Mouse (Mus musculus): ENCODE data around the gene Gm20479. TPM values are rescaled to one million over a fixed set of nuclear protein-coding genes. Genes with fewer than 3 reads are reported as not detected.
A peak's percentile ranks its signal among the peaks of the same experiment; 100 is the strongest.

Gene Gm20479
- total and polyA plus RNA-seq, 3 experiments: 1.2 to 2.2 (median 1.9) TPM

DNA sequence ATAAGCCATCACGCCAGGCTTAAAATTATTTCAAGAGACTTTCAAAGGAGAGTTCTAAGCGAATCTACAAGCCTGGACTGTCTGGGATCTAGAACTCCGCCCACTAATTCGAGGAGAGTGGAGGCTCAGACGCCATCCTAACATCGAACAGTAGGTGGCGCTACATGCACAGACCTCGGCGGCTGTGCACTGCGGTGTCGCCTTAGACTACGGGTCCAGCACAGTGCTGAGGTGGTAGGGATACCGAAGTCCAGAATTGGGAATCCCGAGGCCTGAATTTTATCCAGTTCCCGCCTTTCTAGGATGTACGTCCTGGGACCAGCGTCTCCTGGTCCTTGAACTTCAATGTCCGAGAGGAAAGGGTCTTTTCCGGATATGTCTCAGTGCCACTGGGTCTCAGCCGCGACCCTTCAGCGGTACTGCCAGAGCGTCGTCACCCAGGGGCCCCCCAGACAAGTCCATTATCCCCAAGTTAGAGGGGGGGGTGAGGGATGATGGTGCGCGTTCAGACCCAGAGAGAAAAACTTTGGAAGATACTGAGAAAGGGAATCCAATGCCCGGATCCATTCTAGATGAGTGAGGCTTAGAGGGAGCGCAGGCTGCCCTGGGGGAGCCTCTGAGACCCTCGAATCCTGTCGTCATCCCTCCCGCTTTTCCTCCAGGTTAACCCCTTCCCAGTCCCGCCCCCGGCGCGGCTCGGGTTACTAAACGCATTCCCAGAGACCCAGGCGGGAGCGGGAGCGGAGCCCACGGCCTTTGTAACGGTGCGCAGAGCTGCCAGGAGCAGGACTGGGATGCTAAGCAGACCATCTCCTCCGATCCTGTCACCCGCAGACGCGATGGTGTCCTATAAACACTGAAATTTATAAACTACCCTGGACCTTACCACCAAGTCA, 21.0 kb downstream of the Gm20479 start:
- no peak overlapping the region for H3K4me3 ChIP-seq (replicated peaks in 1 of 3; ENCODE audit: low read depth in 2 of 3, low read length in 2 of 3, poor library complexity in 1 of 3)
- in situ Hi-C loops (cut with MboI; ENCODE audit: low pct_ligation_motif_present, low pct_unique_long_range_greater_than_20kb, low sequenced_read_pairs): loop anchor here (5.0 to 10.0 kb wide), 2 partner anchors 51 to 189 kb away; partner anchors contain the start of gene Hipk4
- peak; percentile 82 for DNase-seq (ENCODE audit: extremely low read depth)
- no peaks in the 10 kb centered on the region for H3K79me2 ChIP-seq (replicated peaks; ENCODE audit: control insufficient read depth, extremely low read depth, insufficient read depth, poor library complexity, severe bottlenecking)
- H3K4me1 ChIP-seq (ENCODE audit: control insufficient read depth in 1 of 2, insufficient read depth in 2 of 2): peaks cover 0 to 30% of the 10 kb centered on the region in 2 experiments; a peak in 2 of 4 replicates
- peaks cover 0 to 4% of the 10 kb centered on the region in 2 experiments for H3K36me3 ChIP-seq (replicated peaks in 1 of 2; ENCODE audit: control insufficient read depth in 1 of 2, insufficient read depth in 1 of 2, low read length in 1 of 2)
- no peaks in the 10 kb centered on the region for H3K9me3 ChIP-seq (replicated peaks; ENCODE audit: low read length)
- no peak overlapping the region for H3K27ac ChIP-seq (ENCODE audit: insufficient read depth, low read depth)
- dilution Hi-C loops (cut with MboI; ENCODE audit: extremely low pct_ligation_motif_present, extremely low pct_unique_long_range_greater_than_20kb, low sequenced_read_pairs): no loop called here
- peaks cover 47% of the 10 kb centered on the region for H3K27me3 ChIP-seq (replicated peaks)
- no peak overlapping the region for H3K9ac ChIP-seq (ENCODE audit: insufficient read depth, low read depth)
- TF ChIP-seq MYC (IDR thresholded peaks at IDR 0.05; ENCODE audit: low read depth, low read length): peak; percentile 38; the same call in 1 of the 2 replicates
- no peak for TF ChIP-seq POLR2A (IDR thresholded peaks at IDR 0.05; ENCODE audit: low read depth, low read length)
- no peak for TF ChIP-seq TBP (conservative IDR thresholded peaks at IDR 0.05; ENCODE audit: low read depth, low read length)
- no peak for TF ChIP-seq POLR2AphosphoS2 (IDR thresholded peaks at IDR 0.05; ENCODE audit: low read depth, low read length)
- TF ChIP-seq KAT2A (IDR thresholded peaks at IDR 0.05; ENCODE audit: insufficient replicate concordance, low read length): no peak
- TF ChIP-seq USF1 (IDR thresholded peaks at IDR 0.05; ENCODE audit: low read depth, low read length): no peak
- peak; percentile 55; the same call in 1 of the 2 replicates for TF ChIP-seq NELFE (IDR thresholded peaks at IDR 0.05; ENCODE audit: low read depth, low read length)
- TF ChIP-seq ZMIZ1 (IDR thresholded peaks at IDR 0.05; ENCODE audit: low read depth, low read length): no peak
- no peak for TF ChIP-seq EP300 (IDR thresholded peaks at IDR 0.05; ENCODE audit: low read length)
- no peak for TF ChIP-seq GABPA (IDR thresholded peaks at IDR 0.05; ENCODE audit: insufficient replicate concordance, low read depth, low read length)
- TF ChIP-seq NRF1 (IDR thresholded peaks at IDR 0.05; ENCODE audit: low read depth, low read length): peak; percentile 36; the same call in 1 of the 2 replicates
- TF ChIP-seq ZC3H11A (IDR thresholded peaks at IDR 0.05; ENCODE audit: low read depth, low read length): peak; percentile 63
- no peak for TF ChIP-seq PAX5 (IDR thresholded peaks at IDR 0.05; ENCODE audit: low read length)
- TF ChIP-seq CHD2 (IDR thresholded peaks at IDR 0.05; ENCODE audit: low read length): no peak
- no peak for TF ChIP-seq USF2 (conservative IDR thresholded peaks at IDR 0.05; ENCODE audit: low read depth, low read length)
- TF ChIP-seq JUND (conservative IDR thresholded peaks at IDR 0.05; ENCODE audit: low read depth, low read length): 0 out of 2 replicates have a peak, but pooled peaks have one; percentile 34
- 0 out of 2 replicates have a peak, but pooled peaks have one; percentile 47 for TF ChIP-seq MEF2A (IDR thresholded peaks at IDR 0.05; ENCODE audit: borderline replicate concordance, low read depth, low read length)
- peak; percentile 99 for TF ChIP-seq RAD21 (IDR thresholded peaks at IDR 0.05; ENCODE audit: low read depth, low read length)
- TF ChIP-seq MAX (IDR thresholded peaks at IDR 0.05; ENCODE audit: low read length): peak; percentile 53; the same call in 1 of the 2 replicates
- no peak for TF ChIP-seq E2F4 (IDR thresholded peaks at IDR 0.05; ENCODE audit: insufficient replicate concordance, low read depth, low read length)
- no peak for TF ChIP-seq ETS1 (conservative IDR thresholded peaks at IDR 0.05; ENCODE audit: low read depth, low read length)
- TF ChIP-seq SIN3A (IDR thresholded peaks at IDR 0.05; ENCODE audit: low read length): peak; percentile 61
- no peak for TF ChIP-seq ZNF384 (IDR thresholded peaks at IDR 0.05; ENCODE audit: low read depth, low read length)
- TF ChIP-seq SMC3 (IDR thresholded peaks at IDR 0.05; ENCODE audit: low read depth, low read length): peak; percentile 91
- peak; percentile 60; the same call in 1 of the 2 replicates for TF ChIP-seq IRF4 (IDR thresholded peaks at IDR 0.05; ENCODE audit: low read depth, low read length)
- TF ChIP-seq MAZ (IDR thresholded peaks at IDR 0.05; ENCODE audit: low read depth, low read length): peak; percentile 57; the same call in 1 of the 2 replicates
- 0 out of 2 replicates have a peak, but pooled peaks have one; percentile 36 for TF ChIP-seq TCF12 (IDR thresholded peaks at IDR 0.05; ENCODE audit: low read depth, low read length)
- no peak for TF ChIP-seq HCFC1 (IDR thresholded peaks at IDR 0.05; ENCODE audit: low read depth, low read length)
- TF ChIP-seq RCOR1 (conservative IDR thresholded peaks at IDR 0.05; ENCODE audit: low read depth, low read length): no peak
- TF ChIP-seq MAFK (IDR thresholded peaks at IDR 0.05; ENCODE audit: insufficient replicate concordance, low read length): no peak
- TF ChIP-seq JUN (IDR thresholded peaks at IDR 0.05; ENCODE audit: insufficient read depth, low read depth, low read length): no peak
- TF ChIP-seq ELF1 (IDR thresholded peaks at IDR 0.05; ENCODE audit: low read depth, low read length): peak; percentile 17; the same call in 1 of the 2 replicates
- TF ChIP-seq CTCF (conservative IDR thresholded peaks at IDR 0.05 in 1 of 2, IDR thresholded peaks at IDR 0.05 in 1 of 2; ENCODE audit: low read depth in 2 of 2, low read length in 2 of 2): peak; percentile 74 to 99; a peak in 3 of 4 replicates
- 0 out of 2 replicates have a peak, but pooled peaks have one; percentile 19 for TF ChIP-seq BHLHE40 (IDR thresholded peaks at IDR 0.05; ENCODE audit: low read depth, low read length)
- H3K4me2 ChIP-seq (ENCODE audit: insufficient read depth, low read depth, poor library complexity, severe bottlenecking): no peak overlapping the region
